Mouse (Mus musculus) spleen, adult 2 months (tissue): ENCODE measurements at regions not wholly inside any gene's neighbourhood (a gene's known extent, or its start where the extent isn't known, plus 50 kb on each side); places are given as distances from the start of the nearest gene placed in this dataset.

Experiments
- CTCF ChIP-seq: fragments of 200-500 bp; IDR thresholded peaks from 2 replicates; pipeline ENCODE4 v1.5.1; 2011; ENCODE audit warnings: mild to moderate bottlenecking, inconsistent platforms; ENCODE audit not compliant: insufficient read depth, insufficient read length, insufficient replicate concordance; ENCODE audit errors: extremely low read depth
- POLR2A ChIP-seq: fragments of 200-500 bp; IDR thresholded peaks from 2 replicates; pipeline ENCODE4 v1.6.1; 2011; ENCODE audit warnings: low read depth, low read length, inconsistent platforms

- no peak for TF ChIP-seq CTCF
- no peak for TF ChIP-seq POLR2A
These were observed 268.7 kb upstream of the Slco3a1 start for GRCm38 (mm10) chr7:74823286-74823685.
